Mouse (Mus musculus) left cerebral cortex, adult 11 months (tissue): Measurements from ENCODE around the gene Arx.
A peak's percentile ranks its signal among the peaks of the same experiment; 100 is the strongest.

Source experiments
- DNase-seq: peaks from one replicate; pipeline ENCODE4 v3.0.0; 2022; ENCODE audit warnings: low spot score

The Arx gene

DNA sequence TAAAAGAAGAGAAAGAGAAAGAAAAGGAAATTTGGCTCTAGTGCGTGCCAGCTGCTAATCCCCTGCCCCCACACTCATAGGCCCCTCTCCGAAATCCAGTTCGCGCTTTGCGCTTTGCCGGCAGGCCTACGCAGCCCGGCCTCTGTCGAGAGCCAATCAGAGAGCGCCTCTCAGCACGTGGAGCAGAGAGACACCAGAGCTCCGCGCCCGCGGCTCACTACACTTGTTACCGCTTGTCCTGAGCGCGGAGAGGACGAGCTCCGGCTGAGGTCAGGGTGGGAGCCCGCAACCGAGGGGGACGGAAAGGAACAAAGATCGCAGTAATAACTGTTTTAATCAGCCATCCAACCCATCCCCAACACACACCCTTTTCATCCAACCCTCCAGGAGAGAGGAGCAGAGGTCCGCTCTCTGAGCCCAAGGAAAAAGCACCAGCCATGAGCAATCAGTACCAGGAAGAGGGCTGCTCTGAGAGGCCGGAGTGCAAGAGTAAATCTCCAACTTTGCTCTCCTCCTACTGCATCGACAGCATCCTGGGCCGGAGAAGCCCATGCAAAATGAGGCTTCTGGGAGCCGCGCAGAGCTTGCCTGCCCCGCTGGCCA is at the start of gene Arx:
Gene Arx (plus strand): TSS at position 155 of the 603 bp plus-strand sequence.
- DNase-seq: peak; percentile 52

DNA sequence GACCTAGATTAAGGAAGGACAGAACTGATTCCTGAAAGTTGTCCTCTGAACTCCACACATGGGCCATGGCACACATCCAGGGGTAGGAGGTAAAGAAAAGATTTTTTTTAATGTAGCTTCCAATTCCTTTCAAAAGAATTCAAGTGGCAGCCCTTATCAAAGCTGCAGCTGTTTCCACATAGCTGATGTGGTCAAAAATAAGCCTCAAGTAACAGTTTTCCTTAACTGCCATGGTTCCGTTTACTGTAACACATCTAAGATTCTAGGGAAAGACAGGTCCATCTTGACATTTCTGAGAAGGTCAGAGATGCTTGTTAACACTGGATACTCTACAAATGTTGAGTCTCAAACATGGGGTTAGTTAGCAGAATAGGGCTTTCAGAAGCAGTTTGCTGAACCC is 34.9 kb upstream of the Arx start:
- no peak for DNase-seq

DNA sequence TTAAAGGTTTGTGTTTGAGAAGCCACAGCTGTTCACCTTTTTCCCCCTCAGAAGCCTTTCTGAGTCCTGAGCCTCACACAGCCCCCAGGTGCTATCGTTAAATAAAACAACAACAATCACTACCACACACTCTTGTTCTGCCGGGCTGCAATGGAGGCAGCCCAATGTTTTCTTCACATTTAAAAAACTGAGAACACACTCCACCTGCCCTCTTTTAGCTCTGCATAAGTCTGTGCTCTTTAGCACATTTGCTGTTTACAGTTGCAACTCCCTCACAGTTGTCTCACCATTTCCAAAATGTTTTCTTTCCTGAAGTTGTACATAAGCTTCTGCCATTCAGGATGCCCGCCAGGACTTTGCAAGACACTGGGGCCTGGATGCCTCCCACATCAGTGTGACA is 10.6 kb upstream of the Arx start:
- DNase-seq: no peak

DNA sequence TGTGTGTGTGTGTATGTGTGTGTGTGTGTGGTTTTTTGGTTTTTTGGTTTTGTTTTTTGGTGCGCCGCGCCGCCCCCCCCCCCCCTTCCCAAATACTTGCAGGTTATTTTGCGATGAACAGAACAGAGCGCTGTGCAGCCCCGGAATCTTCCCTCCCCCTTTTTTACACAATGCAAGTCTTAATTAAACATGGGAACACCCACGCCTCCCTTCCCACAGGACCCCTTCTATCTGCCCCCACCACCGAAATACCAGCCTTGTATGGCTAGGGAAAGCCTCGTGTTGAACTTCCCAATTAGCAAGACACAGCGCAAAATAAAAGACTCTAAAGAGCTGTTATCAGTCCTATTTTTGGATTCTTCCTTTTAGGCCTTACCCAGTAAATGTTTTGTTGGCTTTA is 6.3 kb upstream of the Arx start:
- DNase-seq: no peak

DNA sequence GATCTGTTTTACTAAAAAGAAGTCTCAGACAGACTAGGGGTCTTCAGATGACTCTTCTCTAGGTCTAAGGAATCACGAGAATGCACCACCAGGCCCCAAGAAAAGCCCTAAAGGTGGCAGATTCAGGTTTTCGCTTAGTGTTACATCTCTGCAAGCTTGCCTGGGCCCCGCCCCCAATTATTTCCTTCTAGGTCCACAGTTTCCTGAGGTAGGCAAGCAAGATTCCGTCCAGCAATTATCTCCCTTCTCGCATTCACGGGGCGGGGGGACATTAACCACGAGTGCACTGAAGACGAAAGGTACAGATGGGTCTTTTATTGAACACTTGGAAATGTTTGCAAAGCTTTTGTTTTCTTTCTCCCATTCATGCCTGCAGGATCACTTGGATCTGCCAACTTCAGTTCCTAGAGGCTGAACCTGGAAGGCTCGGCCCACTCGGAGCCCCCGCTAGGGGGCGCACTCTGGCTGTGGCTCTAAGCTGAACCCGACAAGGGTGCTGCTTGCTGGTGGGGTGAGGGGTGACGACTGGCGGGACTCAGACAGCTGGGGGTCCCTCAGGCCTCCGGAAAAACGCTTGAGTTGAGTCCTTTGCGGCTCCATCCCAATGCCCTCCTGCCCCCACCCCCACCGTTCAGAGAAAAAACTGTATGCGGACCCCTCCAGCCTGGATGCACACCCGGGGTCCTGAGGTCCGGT is 5.1 kb upstream of the Arx start:
- no peak for DNase-seq

DNA sequence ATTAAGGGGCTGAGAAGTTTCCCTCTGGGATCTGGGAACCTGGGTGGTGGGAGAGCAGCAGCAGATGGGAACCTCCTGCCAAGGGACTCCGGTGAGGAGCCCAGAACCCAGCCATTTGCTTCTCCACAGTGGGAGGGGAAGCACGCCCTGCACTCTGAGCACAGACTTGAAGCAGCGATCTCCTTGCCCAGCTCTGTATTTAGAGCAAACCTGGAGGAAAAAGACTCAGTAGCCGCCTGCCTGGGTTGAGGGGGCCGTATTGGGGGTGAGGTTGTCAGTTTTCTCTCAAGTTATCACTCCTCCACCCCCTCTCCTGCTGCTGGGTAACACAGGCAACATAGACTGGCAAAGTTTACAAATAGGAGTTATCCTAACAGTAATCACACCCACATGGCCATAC is 4.5 kb upstream of the Arx start:
- no peak for DNase-seq

DNA sequence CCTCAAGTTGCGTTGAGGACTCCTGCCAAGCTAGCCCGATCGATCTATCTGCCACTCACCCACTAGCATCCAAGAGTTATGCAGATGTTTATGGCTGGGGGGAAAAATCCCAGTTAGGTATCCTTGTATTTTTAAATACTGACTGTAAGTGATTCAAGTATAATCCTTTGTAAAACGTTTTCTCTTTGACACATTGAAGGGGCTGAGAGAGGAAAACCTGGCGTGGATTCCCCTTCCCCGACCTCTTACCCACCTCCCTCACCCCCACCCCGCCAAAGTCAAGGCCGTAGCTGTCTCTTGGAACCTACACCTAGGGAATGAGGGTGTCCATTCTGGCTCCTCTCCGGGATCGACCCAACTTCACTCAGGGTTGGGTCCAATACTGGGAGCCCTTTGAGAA is 1.2 kb upstream of the Arx start:
- DNase-seq: no peak

DNA sequence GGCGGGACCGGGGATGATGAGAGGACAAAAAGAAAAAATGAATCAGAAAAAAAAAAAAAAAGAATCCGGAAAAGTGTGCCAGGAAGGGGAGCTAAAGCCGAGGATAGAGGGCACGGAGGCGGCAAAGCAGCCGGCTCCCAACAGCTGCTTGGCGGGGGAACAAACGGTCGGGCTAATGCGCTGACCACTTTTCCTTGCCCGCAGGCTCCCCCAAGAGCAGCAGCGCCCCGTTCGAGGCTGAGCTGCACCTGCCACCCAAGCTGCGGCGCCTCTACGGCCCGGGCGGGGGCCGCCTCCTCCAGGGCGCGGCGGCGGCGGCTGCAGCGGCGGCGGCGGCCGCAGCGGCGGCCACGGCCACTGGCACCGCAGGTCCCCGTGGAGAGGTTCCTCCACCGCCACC is 2.1 kb downstream of the Arx start:
- no peak for DNase-seq

DNA sequence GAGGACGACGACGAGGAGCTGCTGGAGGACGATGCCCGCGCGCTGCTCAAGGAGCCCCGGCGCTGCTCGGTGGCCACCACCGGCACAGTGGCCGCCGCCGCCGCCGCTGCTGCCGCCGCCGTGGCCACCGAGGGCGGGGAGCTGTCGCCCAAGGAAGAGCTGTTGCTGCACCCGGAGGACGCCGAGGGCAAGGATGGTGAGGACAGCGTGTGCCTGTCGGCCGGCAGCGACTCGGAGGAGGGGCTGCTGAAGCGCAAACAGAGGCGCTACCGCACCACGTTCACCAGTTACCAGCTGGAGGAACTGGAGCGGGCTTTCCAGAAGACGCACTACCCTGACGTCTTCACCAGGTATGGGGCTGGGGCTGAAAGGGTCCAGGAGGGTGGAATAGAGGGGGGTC is 2.8 kb downstream of the Arx start:
- DNase-seq: no peak

DNA sequence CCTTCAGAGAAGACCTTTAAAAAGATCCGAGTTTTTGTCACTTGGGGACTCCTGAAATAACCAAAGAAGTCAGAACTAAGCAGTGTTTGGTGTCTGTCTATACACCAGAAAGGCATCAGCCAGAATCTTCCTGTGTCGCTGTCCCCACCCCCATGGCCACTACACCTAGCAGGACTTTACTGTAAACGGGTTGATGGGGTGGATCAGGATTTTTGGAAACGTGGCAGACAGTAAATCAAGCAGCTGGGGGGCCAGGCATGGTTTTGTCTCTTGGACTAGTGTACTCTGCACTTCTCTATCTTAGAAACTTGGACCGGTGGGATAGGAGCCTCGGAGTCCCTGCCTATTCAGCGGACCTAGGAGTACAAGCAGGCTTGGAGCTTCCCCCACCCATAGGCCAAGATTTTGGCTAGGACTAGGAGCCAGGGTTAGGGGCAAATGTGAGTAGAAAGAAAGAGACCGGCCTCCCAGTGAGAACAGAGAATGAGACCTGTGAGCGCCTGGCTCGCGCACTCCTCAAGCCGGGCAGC is 3.7 kb downstream of the Arx start:
- DNase-seq: no peak

DNA sequence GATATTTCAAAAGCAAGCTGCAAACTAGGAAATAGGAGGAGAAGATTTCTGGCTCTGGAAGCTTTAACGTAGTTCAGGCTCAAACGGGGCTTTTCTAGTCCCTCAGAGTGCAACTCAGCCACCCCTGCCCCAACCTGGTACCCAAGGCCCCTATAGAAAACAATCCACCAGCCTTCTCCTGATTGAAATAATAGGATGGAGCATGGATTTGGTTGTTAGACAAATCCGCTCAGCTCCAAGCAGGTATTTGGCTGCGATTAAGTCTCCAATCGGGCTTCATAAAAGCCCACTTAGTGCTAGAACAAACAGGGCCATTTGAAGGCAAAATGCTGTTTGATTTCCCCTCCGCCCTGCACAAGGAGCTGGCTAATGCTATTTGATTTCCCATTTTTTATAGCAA is 5.8 kb downstream of the Arx start:
- no peak for DNase-seq

DNA sequence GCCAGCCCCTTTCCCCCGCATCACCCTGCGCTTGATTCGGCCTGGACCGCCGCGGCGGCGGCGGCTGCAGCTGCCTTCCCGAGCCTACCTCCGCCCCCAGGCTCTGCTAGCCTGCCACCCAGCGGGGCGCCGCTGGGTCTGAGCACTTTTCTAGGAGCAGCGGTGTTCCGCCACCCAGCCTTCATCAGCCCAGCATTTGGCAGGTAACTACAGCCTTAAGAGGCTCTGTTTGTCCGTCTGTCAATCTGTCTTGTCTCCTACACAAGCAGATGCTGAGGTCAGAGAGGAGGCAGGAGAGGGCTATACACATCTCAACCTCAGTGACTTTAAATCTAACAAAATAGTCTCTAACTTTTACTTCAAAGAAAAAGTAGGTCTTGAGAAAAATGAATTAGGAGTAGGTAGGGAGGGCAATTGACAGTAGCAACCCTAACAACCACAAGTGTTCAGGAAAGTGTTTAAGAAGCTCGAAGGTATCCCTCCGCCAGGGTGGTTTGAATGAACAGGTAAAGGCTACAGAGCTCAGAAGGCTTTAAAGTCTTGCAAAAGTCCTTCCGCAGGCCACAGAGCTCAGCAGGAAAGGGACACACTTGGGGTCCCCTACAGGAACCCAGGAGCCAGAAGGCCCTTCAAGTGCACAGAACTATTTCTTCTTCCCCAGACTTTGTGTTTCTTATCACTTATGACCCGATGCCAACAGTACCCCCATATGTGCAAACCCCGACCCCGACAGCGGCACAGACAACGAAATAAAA is 8.7 kb downstream of the Arx start:
- no peak for DNase-seq

DNA sequence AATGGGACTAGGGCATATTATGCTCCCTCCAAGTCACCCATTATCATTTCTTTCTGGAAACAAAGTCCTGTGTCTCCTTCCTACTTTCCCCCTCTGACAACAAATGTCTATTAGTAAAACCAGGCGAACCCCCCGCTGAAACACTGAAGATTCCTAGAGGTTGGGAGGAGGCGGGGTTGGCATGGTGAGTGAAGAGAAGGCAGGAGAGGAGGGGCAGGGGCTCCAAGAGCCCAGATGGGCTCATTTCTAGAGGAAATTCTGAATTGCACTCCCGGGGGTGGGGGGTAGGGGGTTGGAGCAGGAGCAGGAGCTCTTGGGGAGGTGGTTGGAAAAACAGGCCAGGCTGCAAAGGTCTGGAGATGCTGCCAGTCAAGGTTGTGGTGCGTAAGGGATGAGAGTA is 9.6 kb downstream of the Arx start:
- no peak for DNase-seq

DNA sequence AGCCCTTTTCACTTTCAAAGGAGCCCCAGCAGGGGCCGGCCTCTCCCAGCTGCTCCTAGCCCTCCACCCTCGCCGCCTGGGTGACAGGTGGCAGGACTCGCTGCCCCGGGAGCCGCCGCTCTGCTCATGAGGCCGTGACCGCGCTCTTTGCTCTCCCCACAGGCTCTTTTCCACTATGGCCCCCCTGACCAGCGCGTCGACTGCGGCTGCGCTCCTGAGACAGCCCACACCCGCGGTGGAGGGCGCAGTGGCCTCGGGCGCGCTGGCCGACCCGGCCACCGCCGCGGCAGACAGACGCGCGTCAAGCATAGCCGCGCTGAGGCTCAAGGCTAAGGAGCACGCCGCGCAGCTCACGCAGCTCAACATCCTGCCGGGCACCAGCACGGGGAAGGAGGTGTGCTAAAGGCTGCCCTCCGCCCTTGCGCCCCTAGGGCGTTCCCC is 10.8 kb downstream of the Arx start:
- DNase-seq: no peak

DNA sequence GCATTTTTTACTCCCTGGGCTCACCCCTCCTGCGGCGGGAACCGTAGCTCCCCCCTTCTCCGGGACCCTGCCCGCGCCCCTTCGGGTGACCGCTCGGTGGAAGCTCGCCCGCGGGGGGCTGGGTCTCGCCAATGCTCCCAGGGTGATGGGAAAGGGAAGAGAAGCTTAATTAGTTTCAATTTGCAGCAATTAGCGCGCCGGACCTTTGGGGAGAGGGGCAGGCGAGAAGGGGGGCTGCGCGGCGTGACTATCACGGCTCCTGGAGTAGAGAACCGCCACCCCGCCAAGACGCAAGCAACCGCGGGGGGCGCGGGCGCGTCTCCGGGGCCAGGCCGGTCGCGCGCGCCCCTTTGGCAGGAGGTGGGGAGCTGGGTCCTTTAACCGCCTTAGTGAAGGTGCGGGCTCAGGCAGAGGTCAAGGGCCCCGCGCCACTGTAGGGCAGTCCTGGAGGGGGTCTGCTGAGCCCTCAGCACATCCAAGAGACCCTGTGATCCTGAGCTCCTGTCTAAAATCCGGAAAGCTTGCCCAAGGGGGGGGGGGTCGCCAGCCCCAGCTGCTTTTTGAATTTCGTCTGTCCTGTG is 12.9 kb downstream of the Arx start:
- no peak for DNase-seq

DNA sequence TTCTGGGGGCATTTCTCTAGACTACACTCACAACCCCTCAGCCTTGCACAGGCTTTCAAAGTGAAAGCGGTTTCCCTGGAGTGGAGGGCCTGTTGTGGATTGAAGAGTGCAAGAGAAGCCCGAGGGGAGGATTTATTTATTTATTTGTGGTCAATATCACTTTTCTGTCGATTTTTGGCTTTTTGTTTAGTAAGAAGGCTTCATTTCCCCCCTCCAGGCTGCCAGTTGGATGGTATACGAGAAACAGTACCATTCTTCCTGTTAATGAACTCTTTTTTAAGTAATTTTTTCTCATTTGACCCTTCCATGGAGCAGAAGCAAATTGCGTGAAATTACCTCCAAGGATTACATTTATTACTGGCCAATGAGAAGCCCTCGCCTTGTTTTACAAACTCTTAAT is 13.5 kb downstream of the Arx start:
- no peak for DNase-seq

DNA sequence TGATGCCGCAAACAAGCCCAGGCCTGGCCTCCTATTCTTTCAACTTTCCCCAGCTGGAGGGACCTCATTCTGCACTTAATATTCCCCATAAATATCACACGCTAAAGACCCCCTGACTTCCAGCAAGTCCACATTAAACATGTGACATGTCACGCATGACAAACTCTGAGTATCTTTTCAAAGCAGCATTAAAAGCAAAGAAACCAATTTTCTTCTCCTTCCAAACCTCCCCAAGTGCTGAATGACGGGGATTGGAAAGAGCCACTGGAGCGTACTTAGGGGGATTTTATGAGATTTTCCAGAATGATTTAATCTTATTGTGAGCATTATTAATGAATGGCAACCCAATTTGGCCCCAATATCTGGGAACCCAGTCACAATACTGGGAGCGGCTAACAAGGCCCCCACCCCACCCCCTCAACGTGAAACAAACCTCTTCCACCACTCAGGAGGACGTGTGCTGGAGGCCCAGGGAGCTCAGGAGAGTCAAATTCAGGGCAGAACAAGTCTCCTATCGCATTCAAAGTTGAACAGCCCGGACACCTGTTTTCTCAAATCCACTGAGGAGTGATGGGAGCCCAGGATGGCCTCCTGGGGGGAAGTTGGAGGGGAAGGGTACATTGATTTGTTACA is 14.1 kb downstream of the Arx start:
- DNase-seq: no peak

DNA sequence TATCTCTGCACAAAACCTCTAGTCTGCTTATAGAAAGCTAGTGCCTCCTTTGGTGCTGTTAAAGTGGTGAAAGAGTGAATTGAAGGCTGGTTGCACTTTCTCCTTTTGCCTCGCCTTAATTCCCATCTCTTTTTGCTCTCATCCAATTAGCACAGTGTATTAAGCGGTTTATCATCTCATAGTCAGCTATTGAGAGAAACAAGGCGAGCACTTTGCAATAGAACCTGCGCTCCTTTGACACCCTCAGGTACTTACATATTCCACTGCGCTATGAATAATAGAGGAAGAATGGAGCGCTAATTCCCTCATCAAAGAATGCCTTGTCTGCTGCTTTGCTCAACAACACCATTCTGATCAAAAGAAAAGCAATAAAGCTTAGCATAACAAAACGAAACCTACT is 15.6 kb downstream of the Arx start:
- no peak for DNase-seq

DNA sequence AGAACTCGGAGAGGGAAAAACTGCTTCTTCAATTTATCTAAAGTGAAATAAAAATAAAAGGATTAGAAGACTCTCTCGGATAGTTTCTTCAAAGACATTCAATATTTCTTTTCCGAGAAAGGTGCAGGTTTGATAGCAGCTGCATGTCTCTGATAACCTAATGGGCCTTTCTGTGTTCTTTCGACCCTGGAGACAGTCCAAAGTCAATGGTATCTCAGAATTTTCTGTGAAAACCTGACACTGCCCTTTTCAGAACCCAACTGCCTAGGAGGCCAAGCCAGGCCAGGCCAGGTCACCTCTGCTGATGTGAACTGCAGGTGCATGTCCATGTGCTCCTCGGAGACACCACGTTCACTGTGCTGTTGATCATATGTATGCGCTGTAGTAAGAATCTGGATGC is 19.5 kb downstream of the Arx start:
- DNase-seq: no peak

DNA sequence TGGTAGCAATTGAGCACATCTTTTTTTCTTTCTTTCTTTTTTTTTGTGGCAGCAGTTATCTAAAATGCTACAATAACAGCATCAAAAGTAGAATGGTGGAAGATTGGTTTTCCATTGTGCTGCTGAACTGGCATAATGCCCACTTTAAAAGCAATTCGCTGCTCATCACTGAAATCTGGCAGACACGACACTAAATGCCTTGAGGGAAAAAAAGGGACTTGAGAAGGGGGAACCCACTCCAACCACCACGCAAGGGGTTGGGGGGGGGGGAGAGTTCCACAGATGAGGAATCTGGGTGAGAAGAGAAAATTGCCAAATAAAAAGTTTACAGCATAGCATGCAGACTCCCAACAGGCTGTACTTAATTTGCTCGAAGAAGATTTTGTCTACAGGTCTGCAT is 31.3 kb downstream of the Arx start:
- DNase-seq: no peak

DNA sequence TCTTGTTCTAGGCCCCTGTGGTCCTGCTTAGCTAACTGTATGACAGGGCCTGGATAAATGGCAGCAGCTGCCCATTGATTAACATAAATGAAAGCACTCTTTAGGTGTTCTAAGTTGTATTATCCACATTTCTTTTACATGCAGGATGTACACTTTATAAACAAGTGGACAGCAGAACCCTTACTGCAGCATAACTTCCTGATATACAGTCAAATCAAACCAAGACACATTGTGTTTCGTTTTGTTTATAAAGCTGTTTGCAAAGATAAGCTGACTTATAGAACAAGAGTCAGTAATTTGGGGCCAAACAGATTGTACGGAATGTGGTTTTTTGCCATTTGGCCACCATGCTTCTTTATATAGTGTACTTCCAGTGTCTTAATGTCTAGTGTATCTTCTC is 33.7 kb downstream of the Arx start:
- no peak for DNase-seq

DNA sequence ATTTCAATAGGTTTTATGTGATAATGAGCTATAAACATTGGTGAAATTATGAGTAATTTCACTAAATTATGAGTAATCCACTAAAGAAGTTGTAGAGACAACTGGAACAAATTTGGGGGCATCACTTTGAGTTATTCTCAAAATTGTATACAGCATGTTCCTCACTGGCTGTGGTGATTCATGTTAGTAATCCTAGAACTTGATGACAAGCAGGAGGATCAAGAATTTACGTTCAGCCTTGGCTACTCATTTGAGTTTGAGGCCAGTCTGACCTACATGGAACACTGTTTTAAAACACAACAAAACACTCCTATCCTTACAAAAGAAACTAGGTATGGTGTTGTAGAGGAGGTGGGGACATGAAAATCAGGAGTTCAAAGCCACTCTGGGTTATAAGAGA is 35.1 kb downstream of the Arx start:
- no peak for DNase-seq
